Mouse (Mus musculus): ENCODE results near the gene Scrg1.
"Not testable (repeated sequence)": the region's sequence is repeated elsewhere in the genome, so short reads cannot be mapped to it uniquely, and the experiment has no call there.

Scrg1 gene

DNA sequence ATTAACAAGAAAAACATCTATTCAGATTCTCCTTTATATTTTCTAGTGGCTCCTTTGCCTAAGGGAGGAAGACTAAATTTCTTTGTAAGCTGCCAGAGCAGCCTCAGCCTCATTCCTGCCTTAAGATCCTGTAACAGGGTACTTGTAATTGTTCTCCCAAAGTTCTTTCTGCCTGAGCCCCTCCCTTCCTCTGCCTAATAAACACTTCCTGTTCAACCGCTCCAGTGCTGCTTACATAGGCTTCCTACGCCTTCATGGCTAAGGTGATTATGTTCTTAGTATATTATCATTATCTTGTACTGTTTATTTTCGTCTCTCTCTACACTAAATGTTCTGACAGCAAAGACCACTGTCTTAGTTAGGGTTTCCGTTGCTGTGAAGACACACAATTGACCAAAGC, 52.9 kb downstream of the Scrg1 start:
- DNase-seq (ENCODE audit: low read depth) = no peak

DNA sequence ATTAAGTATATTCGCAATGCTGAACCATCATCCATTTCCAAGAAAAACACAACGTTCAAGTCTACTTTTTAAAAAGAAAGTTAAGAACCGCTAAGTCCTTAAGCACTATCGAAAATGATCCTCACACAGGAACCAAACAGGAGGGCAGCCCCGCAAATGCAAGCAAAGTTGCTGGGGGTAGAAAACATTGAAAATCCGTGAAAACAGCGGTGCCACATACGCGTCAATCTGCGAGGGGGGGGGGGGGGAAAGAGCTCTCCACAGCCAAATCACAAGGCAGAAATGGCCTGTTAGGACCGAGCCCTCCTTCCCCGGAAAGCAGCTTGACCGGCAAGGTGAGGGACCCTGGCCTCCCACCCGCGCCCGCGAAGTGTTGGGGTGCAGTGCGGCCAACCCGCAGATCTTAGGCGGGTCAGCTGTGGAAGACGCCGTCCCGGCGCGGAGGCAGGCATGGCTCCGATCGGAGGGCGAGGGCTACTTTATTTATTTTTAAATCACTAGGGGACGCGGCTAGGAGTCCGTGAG, 55.1 kb downstream of the Scrg1 start:
- peak; percentile 60 for DNase-seq (ENCODE audit: low read depth)

DNA sequence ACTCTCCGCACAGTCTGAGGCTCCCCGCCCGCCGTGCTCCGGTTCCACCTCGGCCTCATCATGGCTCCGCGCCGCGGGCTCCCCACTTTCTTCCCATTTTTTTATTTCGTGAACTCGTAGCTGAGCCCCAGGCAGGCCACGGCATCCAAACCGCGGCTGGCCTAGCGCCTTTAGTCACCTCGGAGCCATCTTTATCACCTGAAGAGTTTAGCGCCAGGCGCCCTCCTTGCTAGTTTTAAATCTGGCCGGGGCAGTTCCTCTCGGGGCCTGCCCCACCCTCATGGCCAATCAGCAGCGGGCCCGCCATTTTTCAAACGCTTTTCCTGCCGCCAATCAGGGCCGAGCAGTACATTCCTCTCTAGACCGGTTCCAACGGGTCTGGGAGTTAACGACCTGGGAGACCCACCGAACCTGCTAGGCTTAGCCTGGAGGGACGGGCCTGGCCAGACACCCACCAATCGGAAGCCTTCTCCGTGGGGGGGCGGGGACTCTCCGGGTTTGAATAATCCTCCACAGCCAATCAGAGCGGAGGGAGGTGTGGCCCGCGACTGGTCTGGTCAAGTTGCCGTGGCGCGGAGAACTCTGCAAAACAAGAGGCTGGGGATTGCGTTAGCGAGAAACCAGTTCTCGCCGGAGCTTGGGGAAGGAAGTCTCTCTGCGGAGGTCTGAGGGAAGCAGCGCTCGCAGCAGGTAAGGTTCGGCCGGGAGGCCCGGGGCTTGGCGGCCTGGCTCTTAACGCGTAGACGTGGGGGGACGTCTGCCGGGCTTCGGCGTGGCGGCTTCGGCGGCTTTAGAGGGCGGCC, 55.8 kb downstream of the Scrg1 start, which contains the start of gene Hmgb2:
TSS of gene Hmgb2 (plus strand) at position 592 of the 803 bp plus-strand sequence.
- peak; percentile 99 for DNase-seq (ENCODE audit: low read depth)

DNA sequence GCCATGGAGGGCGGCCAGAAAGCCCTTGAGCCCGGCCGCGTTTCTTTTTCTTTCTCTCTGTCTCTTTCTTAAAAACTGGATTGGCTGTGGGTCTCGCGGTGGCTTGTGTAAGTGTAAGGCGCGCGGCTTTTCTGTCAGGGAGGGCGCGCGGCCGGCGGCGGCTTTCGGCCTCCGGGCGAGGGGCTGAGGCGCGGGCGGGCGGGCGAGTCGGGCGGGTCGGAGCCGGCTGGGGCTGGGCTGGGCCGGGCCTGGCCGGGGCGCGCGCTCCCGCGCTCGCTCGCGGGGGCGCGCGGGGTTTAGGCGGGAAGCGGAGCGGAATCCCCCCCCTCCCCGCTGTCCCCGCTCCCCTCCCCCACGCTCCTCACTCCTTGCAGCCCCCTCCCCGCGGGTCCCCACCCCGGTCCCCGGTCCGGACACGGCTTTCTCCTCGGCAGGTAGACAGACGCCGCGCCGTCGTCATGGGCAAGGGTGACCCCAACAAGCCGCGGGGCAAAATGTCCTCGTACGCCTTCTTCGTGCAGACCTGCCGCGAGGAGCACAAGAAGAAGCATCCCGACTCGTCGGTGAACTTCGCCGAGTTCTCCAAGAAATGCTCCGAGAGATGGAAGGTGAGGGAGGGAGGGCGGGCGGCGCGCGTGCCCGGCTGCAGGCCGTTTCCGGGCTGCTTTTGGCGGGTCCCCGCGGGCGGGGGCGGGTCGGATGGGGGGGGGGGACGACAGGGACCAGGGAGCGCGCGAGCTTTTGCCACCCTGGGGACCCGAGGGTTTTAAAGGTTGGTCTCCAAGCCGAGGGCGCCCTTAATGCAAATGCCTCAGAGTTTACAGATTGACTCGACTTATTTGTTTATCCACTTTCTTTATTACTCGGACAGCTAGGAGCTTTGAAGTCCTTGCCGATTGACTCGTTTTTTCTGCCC, 56.7 kb downstream of the Scrg1 start:
- peak; percentile 60 for DNase-seq (ENCODE audit: low read depth)

DNA sequence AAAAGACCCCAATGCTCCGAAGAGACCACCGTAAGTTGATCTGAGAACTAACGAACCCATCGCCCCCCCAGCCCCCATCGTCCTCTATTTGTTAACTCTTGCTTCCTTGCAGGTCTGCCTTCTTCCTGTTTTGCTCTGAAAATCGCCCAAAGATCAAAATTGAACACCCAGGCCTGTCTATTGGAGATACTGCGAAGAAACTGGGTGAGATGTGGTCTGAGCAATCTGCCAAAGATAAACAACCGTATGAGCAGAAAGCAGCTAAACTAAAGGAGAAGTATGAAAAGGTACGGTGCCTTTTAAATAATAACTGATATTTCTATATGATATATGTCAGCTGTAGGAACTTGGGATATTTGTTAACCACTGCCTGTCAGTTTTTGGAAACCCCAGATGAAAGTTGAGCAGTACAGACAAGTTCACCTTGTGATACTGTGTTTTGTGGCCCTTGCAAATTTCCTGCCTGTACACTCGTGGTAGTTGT, 57.5 kb downstream of the Scrg1 start:
- peak; percentile 50 for DNase-seq (ENCODE audit: low read depth)

DNA sequence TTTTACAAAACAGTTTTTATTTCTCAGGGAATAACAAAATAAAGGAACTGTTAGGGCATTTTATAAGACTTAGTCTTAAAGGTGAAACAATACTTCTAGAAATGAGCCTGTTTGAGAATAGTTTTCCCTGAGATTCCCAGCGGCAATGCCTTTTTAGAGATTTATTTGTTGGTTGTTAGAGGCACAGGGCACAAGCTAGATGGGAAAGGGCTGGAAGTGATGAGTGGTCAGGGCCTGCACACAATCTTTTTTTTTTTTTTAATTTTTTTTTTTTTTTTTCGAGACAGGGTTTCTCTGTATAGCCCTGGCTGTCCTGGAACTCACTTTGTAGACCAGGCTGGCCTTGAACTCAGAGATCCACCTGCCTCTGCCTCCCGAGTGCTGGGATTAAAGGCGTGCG, 61.0 kb downstream of the Scrg1 start:
- DNase-seq (ENCODE audit: low read depth) = not testable (repeated sequence)

DNA sequence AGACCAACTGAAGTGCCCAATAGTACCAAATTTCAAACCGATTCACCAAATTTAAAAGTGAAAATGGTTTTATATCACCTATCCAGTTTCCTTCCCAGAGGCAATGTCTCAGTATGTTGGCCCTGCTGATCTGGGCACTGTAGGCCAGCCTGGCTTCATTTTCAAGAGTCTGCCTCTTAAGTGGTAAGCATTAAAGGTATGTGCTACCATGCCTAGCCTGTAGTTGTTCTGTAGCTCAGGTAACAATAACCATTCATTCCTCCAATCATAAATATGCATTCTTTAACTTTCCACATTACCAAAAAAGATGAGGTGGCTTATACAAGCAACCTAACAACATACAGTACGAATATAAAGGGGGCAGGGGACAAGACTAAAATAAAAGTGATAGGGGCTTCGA, 62.0 kb downstream of the Scrg1 start:
- DNase-seq (ENCODE audit: low read depth) = no peak

DNA sequence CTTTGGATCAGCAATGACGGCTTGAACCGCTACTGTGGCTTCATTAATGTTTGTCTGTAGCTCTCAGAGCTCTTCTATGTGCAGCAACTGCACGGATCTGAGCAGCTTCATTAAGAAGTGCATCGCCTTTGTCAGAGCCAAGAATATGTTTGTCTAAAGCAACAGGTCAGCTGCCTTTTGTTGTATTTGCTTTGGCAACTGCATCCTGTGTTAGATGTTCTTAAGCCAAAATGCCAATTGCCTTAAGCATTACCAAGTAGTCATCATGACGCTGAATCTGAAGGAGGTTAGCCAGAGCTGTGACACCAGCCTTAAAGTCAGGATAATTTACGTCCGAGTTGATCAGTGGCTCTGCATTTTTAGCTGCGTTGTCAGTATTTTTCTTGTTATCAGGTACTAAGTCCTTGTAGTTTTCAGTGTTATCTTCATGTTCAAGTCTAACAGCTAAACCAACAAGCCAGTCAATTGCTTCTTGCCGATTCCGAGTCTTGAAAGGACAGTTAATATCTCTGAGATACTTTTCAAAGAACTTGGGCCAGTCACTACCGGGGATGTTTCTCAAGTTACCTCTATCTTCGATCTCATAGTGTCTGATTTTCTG, 64.6 kb downstream of the Scrg1 start:
- DNase-seq (ENCODE audit: low read depth) = no peak
